Mouse (Mus musculus) heart, embryonic 14.5 days (tissue): ENCODE data around the gene Cyb5r1. TPM values are rescaled to one million over a fixed set of nuclear protein-coding genes. Genes with fewer than 3 reads are reported as not detected.
A peak's percentile ranks its signal among the peaks of the same experiment; 100 is the strongest.

ENCODE experiments used
- ATAC-seq: fragments of 200-750 bp; cut with Nextera tagmentation; 2 replicates; pipeline ENCODE4 v1.8.0; 2017; ENCODE audit warnings: low read depth, moderate TSS enrichment; ENCODE audit not compliant: insufficient number of reproducible peaks, insufficient read depth, low FRiP score
- H3K27ac ChIP-seq, 2 experiments: fragments of 200-500 bp in 1 of 2; fragments of 300-500 bp in 1 of 2; sonication (generic) in 1 of 2; replicated peaks in 1 of 2; 2 replicates each; pipeline ENCODE4 v1.5.1; 2012 to 2014; ENCODE audit warnings: low read depth in 2 of 2, low read length in 2 of 2, control low read depth in 1 of 2, mild to moderate bottlenecking in 1 of 2, mixed read lengths in 1 of 2; ENCODE audit not compliant: control insufficient read depth in 1 of 2, insufficient read depth in 1 of 2
- H3K27me3 ChIP-seq: fragments of 300-500 bp; sonication (generic); 2 replicates; pipeline ENCODE4 v1.6.1; 2014; ENCODE audit warnings: mild to moderate bottlenecking, low read length, control low read depth; ENCODE audit not compliant: control insufficient read depth, insufficient read depth
- H3K36me3 ChIP-seq: fragments of 300-500 bp; sonication (generic); 2 replicates; pipeline ENCODE4 v1.6.1; 2014; ENCODE audit warnings: mild to moderate bottlenecking, control low read depth, low read length, mixed read lengths; ENCODE audit not compliant: control insufficient read depth, insufficient read depth
- H3K4me1 ChIP-seq, 2 experiments: fragments of 200-500 bp in 1 of 2; fragments of 300-500 bp in 1 of 2; sonication (generic) in 1 of 2; 2 replicates each; pipeline ENCODE4 v1.6.1; 2012 to 2014; ENCODE audit warnings: low read length in 2 of 2, control low read depth in 1 of 2, mixed read lengths in 1 of 2; ENCODE audit not compliant: control insufficient read depth in 2 of 2, insufficient read depth in 2 of 2
- H3K4me2 ChIP-seq: fragments of 300-500 bp; sonication (generic); 2 replicates; pipeline ENCODE4 v1.6.1; 2014; ENCODE audit warnings: mild to moderate bottlenecking, low read length
- H3K4me3 ChIP-seq, 2 experiments: fragments of 200-500 bp in 1 of 2; fragments of 300-500 bp in 1 of 2; sonication (generic) in 1 of 2; 2 replicates each; pipeline ENCODE4 v1.5.1; 2012 to 2014; ENCODE audit warnings: low read length in 2 of 2, mild to moderate bottlenecking in 2 of 2, control low read depth in 1 of 2, low read depth in 1 of 2, moderate library complexity in 1 of 2; ENCODE audit not compliant: control insufficient read depth in 1 of 2, insufficient read depth in 1 of 2
- H3K9ac ChIP-seq: fragments of 300-500 bp; sonication (generic); 2 replicates; pipeline ENCODE4 v1.6.1; 2014; ENCODE audit warnings: mild to moderate bottlenecking, low read length
- H3K9me3 ChIP-seq: fragments of 300-500 bp; sonication (generic); 2 replicates; pipeline ENCODE4 v1.6.1; 2016; ENCODE audit warnings: low read length, control low read depth; ENCODE audit not compliant: control insufficient read depth
- WGBS: fragments of 180-500 bp; shearing (Covaris S2); extraction: QIAGEN DNeasy Blood & Tissue Kit; methylation state at CpG from one replicate; pipeline ENCODE4 v1.1.7; 2014; 5-methylcytosine and 5-hydroxymethylcytosine counted together
- polyA plus RNA-seq: library from polyadenylated mRNA; unstranded; fragments of >200 nt; fragmentation: Nextera tagmentation; extraction: Ambion mirVana; gene quantifications from 2 replicates; pipeline ENCODE4 v1.2.1, GENCODE M21; 2014

The Cyb5r1 gene
- polyA plus RNA-seq, 1 experiment from 2014 or later = 40.6 TPM

DNA sequence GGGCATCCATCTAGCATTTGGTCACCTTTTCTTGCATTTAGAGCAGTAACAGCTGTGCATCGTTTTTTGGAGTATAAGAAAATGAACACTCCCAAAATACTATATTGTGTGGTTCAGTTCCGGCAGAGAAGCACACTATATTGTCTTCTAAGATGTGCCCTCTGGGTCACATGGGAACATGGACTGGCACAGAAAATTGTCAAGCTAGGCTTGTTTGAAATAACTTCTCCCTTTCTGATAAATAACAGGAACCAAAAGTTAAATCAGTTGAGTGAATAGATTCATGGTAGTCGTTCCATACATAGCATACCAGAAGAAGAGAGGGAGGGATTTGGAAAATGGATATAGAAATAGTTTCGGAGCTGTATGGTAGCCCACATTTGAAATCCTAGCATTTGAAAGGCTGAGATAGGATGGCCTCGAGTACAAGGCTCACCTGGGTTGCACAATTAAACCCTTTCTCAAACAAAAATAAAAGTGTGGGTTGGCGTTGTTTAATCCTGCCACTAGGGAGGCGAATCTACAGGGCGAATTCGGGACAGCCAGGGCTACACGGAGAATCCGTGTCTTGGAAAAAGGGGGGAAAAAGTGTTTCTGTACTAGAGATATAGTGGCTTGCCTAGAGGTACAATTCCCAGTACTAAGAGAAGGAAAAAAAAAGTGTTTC is 9.3 kb downstream of the Cyb5r1 start:
- peaks cover 28% of the 10 kb centered on the region for H3K36me3 ChIP-seq
- H3K27ac ChIP-seq = peak overlapping the region; percentile 87 to 95
- H3K4me1 ChIP-seq = peaks cover 10 to 37% of the 10 kb centered on the region in 2 experiments
- no peaks in the 10 kb centered on the region for H3K9me3 ChIP-seq
- H3K4me3 ChIP-seq = peak overlapping the region; percentile 42 to 90
- ATAC-seq = no peak
- H3K27me3 ChIP-seq = no peaks in the 10 kb centered on the region
- peak overlapping the region; percentile 89 for H3K9ac ChIP-seq
- WGBS = 14% methylated on average over 11 of the region's 11 CpGs
- H3K4me2 ChIP-seq = peak overlapping the region; percentile 62

DNA sequence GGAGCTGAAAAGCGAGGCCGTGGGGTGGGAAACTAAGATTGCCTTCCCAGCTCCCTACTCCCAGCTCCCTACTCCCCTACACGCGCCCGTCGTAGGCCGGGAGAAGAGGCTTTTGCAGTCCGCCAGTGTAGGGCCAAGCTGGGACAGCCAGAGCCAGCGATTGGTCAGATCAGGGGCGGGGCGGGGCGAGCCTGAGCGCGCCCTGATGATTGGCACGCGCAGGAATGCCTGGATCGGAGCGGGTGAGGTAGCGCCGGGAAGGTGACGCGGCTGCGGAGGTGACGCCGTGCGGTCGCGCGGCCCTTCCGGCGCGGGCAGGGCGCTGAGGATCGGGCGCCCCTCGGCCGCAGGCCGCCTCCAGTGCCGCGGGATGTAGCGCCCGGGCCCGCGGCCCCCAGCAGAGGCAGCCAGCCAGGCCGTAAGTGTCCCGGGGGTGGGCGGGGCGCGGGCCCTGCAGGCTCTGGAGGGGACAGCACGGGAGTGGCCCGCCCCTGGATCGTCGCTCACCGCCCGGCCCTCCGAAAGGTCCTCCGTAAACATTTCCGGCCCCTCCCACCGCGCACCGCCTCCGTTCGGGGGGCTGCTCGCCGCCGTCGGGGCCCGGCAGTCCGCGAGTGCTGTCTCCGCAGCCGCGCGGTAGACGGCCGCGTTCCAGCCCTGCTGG is 9.9 kb downstream of the Cyb5r1 start, which contains the start of gene Adipor1:
Adipor1 (plus strand) TSS at position 211 of the 664 bp plus-strand sequence.
- peak; percentile 99 for ATAC-seq
- Histone ChIP-seq H3K27ac (peak within 1 kb of the TSS; percentile 87 to 95), H3K36me3 (peaks cover 21% of the 10 kb centered on the region), H3K4me2 (peak within 1 kb of the TSS; percentile 74), H3K9ac (peak within 1 kb of the TSS; percentile 89), H3K4me1 (peaks cover 11 to 43% of the 10 kb centered on the region in 2 experiments), H3K9me3 (no peaks in the 10 kb centered on the region), H3K27me3 (no peaks in the 10 kb centered on the region), H3K4me3 (peak within 1 kb of the TSS; percentile 90 to 96)
- WGBS = under 1% methylated on average over 71 of the region's 77 CpGs

DNA sequence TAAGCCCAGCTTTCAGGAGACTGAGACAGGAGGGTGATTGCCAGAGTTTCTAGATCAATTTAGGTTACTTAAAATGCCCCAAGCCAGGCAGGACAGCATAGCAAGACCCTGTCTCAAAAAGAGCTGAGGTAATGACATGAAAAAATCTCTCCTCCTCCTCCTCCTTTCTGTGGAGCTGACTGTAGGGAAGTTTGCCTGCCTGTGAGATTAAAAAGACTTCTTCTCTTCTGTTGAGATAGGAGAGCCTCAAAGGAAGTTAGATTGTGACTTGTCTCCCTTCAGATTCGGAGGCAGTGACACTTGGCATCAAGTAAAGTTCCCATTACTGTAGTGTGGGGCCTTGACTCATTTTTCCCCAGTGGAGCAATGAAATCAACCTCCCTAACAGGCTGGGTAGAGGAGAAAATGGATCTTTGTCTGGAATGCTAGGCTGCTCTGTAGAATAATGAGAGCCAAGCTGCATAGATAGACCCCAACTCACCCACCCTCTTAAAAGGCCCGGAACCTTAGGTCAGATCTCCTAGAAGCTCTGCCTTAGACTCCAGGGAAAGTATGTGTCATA is 13.1 kb downstream of the Cyb5r1 start:
- 51% methylated on average over 2 of the region's 2 CpGs for WGBS
- H3K9me3 ChIP-seq = no peaks in the 10 kb centered on the region
- H3K4me3 ChIP-seq = no peak overlapping the region
- H3K27me3 ChIP-seq = no peaks in the 10 kb centered on the region
- no peak overlapping the region for H3K9ac ChIP-seq
- peaks cover 9% of the 10 kb centered on the region for H3K36me3 ChIP-seq
- H3K4me2 ChIP-seq = no peak overlapping the region
- peaks cover 11 to 50% of the 10 kb centered on the region in 2 experiments for H3K4me1 ChIP-seq
- peak overlapping the region; percentile 3 to 35; a peak in 1 of 4 replicates for H3K27ac ChIP-seq
- ATAC-seq = no peak

DNA sequence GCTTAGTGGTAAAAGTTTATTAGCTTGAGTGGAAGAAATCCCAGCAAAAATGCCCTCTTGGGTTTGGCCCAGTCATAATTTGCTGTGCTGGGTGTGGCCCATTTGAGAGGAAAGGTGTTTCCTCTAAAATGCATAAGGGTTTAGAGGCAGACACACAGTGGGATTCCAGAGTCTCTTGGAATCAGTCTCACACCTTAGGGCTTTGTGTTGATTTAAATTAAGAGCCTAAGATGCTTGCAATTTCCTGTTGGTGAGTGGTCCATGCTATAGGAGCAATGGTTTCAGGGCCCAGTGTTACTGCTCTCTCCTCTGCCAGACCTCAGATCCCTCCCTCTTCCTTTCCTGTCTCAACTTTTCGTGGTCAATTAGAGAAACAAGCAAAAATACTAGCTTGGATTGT is 13.8 kb downstream of the Cyb5r1 start:
- Histone ChIP-seq H3K27ac (peak overlapping the region; percentile 3 to 67; a peak in 3 of 4 replicates), H3K36me3 (peaks cover 15% of the 10 kb centered on the region), H3K9ac (no peak overlapping the region), H3K4me2 (0 out of 2 replicates have a peak overlapping the region, but pooled peaks have one; percentile 8), H3K27me3 (no peaks in the 10 kb centered on the region), H3K4me1 (peaks cover 11 to 48% of the 10 kb centered on the region in 2 experiments), H3K4me3 (no peak overlapping the region), H3K9me3 (no peaks in the 10 kb centered on the region)
- no peak for ATAC-seq
- WGBS = 26% methylated on average over 1 of the region's 1 CpGs

DNA sequence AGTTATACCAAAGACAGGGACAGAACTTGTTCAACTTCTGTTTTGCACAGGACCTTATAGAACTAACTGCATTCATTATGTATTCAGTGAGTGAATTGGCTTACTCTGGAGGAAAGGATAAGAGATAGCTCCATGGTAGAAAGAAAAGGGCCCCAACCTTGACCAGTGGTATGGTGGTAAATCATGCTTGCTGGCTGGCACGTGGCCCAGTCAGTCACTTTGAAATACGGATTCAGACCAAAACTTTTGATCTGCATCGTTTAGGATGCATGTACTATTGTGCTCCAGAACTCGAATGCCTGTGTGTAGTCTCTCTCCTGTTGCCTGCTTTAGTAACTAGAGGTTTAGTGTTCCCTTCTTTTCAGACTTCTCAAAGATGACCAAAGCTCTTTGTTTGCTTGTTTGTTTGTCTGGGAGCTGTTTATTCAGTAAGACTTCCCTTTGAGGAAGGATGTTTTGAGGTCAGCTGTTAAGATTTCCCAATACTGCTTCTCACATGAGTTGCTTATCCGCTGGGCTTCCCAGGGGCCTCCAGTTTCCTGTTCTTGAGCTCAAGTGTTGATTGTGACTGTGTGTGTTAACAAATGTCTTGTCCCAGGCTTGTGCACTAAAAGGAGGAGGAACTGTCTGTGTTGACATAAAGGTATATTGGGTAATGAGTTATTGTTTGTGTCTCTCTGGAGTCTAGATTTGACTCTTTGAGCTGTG is 14.5 kb downstream of the Cyb5r1 start:
- Histone ChIP-seq H3K36me3 (peaks cover 23% of the 10 kb centered on the region), H3K4me1 (peaks cover 11 to 42% of the 10 kb centered on the region in 2 experiments), H3K4me2 (peak overlapping the region; percentile 19), H3K9me3 (no peaks in the 10 kb centered on the region), H3K4me3 (no peak overlapping the region), H3K27me3 (no peaks in the 10 kb centered on the region), H3K9ac (no peak overlapping the region), H3K27ac (peak overlapping the region; percentile 3 to 67)
- WGBS = 43% methylated on average over 5 of the region's 5 CpGs
- no peak for ATAC-seq

DNA sequence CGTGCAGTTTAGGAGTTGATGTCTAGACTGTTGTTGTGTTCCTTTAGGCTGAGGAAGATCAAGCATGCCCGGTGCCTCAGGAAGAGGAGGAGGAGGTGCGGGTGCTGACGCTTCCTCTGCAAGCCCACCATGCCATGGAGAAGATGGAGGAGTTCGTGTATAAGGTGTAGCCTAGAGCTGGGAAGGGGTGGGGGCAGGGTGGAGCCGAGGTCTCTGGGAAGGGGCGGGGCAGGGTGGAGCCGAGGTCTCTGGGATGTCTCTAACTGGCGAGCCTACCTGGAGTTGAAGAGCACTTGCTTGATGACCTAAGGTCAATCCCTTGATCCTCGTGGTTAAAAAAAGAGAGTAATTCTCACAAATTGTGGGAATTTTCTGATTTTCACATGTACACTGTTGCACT is 18.6 kb downstream of the Cyb5r1 start:
- no peaks in the 10 kb centered on the region for H3K9me3 ChIP-seq
- H3K9ac ChIP-seq = no peak overlapping the region
- no peak for ATAC-seq
- H3K4me3 ChIP-seq = no peak overlapping the region
- H3K27ac ChIP-seq = no peak overlapping the region
- 70% methylated on average over 10 of the region's 10 CpGs for WGBS
- no peak overlapping the region for H3K4me2 ChIP-seq
- peaks cover 63% of the 10 kb centered on the region for H3K36me3 ChIP-seq
- no peaks in the 10 kb centered on the region for H3K27me3 ChIP-seq
- H3K4me1 ChIP-seq = peaks cover 9 to 29% of the 10 kb centered on the region in 2 experiments

DNA sequence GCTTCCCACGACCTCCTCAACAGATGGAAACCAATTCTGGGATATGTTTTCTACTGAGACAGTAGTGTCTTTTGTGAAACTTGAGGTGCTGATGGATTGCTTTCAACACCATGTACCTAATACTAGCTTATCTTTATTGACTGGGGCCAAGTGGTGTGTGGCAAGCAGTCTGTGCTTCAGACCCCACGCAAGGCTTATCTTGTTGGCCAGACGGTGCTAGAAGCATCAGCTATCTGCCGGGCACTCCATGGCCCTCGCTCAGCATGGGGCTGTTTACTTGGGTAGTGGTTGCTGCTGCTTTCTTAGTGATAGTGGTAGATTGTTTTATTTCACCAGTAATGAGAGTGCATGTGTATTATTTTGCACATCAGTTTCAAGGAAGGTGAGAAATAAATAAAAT is 20.9 kb downstream of the Cyb5r1 start:
- WGBS = 7% methylated on average over 5 of the region's 5 CpGs
- no peak for ATAC-seq
- no peak overlapping the region for H3K27ac ChIP-seq

More for the DNA sequence above, 20.9 kb downstream of the Cyb5r1 start:
- H3K4me3 ChIP-seq = no peak overlapping the region
- peaks cover 5 to 9% of the 10 kb centered on the region in 2 experiments; a peak in 3 of 4 replicates for H3K4me1 ChIP-seq
- no peak overlapping the region for H3K9ac ChIP-seq
- H3K36me3 ChIP-seq = peaks cover 86% of the 10 kb centered on the region
- no peaks in the 10 kb centered on the region for H3K27me3 ChIP-seq
- no peak overlapping the region for H3K4me2 ChIP-seq
- no peaks in the 10 kb centered on the region for H3K9me3 ChIP-seq
